Mouse (Mus musculus) adrenal gland, adult (tissue): Measurements from ENCODE around the gene Urad.

Experiments used
- DNase-seq, 2 experiments: peaks; one replicate each; pipeline ENCODE4 v3.0.0; 2022 to 2023; ENCODE audit warnings: low spot score in 1 of 2; ENCODE audit not compliant: inconsistent age in 2 of 2

The Urad gene

DNA sequence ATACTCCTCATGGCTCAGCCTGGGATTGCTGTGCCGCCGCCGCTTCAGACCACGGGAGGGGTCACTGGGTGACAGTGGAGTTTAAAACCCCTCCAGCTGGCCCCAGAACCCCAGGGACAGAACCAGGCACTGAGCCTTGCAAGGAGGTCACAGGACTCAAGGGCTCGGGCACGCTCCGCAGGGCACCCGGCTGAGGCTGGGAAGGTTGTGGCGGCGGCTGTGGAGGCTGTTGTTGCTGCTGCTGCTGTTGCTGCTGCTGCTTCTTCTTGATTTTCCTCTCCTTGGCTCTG is 20.5 kb downstream of the Urad start:
- no peak for DNase-seq

DNA sequence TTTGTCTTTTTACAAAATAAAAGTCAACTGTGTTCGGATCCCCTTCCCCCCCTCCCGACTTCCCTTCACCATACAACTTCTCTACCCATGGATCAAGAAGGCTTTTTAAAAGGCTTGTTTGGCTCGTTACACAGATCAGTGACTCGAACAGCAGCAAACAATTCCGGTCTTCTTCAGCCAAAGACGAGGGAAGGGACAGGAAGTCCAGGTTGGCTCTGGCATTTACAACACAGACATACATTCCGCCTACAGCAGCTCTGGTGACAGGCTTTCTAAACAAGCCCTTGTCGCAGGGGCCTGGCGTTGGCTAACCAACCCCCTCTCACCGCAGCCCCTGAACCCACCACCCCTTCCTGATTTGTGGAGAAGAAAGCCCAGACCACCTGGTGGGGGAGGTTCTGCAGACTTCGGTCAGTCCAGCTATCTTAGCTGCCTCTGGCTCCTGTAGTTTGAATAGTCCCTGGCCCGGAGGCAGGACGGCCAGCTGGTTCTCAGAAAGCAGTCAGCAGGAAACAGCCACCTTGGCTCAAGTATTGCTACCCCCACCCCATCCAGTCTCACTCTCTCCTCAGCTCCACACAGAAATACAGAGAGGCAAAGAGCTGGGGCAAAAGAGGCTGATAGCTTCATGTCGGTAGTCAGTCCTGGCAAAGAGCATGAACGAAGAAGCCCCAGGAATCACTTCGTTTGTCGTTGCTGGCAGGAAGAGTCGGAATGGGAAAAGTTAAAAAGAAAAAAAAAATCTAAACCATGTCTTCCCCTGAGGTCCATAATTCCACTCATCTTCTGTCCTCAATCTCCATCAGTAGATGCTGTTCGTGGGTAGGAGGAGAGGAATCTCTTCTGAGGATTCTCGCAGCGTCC is 21.1 kb downstream of the Urad start:
- no peak for DNase-seq

DNA sequence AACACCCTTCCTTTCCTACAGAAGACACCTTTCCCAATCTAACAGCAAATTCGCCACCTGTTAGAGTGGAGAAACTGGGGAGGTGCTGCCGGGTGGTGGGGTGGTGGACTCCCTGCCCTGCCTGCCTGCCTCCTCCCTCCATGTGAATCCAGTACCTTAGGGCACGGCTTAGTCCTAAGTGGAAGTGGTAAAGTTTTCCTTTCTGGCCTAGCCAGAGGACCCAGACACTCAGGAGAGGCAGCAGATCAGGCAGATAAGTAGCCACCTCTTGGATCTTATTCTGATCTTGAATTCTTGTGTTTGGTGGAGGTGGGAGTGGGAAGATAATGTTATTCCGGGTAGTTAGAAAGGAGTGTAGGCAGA is 22.3 kb downstream of the Urad start:
- no peak for DNase-seq

DNA sequence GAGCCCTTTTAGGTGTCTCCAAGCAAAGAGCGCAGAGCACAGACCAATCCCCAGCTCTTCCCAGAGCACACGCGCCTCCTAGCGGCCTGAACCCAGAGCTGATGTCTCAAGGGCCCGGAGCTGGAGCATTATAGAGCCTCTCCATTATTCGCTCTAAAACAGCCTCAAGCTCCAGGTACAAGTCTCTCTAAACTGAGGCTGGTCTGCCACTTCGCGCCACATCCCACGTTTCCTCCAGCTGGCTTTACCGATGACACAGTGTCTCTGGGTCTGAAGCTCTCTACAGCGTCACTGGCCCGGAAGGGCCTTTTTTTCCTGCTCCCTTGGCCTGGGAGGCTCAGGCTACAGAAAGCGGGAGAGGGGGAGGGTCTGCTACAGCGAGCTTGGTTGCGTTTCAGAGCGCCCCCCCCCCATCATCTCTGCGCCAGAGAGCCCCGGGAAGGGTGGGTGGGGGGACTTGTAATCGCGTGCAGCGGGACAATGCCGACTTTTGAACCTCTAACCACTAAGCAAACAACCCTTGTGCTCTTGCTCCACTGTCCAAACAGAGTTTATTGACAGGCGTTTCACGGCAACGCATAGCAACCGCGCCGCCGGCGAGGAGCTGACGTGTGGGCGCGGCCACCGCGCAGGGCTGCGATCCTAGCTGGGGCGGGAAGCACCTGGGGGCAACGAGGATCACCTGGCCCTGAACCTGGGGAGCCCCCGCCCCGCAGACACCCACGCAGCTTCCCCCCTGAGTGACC is 22.8 kb downstream of the Urad start:
- DNase-seq = peak; percentile 17 to 71

DNA sequence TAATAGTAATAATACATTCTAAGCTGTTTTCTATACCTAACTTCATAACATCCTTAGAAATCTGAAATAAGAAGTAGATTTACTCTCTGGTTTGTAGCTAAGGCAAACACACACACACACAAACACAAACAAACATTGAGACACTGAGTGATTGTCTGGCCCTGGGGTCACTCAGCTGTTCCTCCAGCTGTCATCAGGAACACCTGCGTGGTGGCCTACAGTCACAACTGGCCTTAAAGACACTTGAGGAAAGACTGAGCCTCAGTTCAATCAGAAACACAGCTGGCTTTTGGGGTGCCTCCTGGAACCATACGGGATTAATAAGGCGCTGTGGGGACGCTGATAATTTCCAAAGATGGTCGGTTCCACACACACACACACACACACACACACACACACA is 25.0 kb downstream of the Urad start:
- DNase-seq = no peak

DNA sequence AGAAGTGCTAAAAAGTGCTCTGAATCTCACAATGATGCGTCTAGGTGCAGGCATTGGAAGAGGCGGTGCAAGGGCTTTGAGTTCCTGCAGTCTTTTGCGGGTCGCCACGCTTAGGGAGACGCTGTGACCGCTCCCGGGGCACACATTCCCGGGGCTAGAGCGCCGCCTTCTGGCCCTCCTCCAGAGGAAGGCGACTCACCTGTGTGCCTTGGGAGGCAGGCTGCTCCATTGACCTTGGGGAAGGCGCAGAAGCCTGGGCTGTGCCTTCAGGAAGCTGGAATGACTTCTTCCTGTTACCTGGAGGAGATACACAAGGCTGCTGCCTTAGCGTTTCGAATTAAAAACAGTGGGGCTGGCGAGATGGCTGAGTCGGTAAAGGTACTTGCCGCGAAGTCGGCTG is 28.1 kb downstream of the Urad start:
- DNase-seq = no peak

DNA sequence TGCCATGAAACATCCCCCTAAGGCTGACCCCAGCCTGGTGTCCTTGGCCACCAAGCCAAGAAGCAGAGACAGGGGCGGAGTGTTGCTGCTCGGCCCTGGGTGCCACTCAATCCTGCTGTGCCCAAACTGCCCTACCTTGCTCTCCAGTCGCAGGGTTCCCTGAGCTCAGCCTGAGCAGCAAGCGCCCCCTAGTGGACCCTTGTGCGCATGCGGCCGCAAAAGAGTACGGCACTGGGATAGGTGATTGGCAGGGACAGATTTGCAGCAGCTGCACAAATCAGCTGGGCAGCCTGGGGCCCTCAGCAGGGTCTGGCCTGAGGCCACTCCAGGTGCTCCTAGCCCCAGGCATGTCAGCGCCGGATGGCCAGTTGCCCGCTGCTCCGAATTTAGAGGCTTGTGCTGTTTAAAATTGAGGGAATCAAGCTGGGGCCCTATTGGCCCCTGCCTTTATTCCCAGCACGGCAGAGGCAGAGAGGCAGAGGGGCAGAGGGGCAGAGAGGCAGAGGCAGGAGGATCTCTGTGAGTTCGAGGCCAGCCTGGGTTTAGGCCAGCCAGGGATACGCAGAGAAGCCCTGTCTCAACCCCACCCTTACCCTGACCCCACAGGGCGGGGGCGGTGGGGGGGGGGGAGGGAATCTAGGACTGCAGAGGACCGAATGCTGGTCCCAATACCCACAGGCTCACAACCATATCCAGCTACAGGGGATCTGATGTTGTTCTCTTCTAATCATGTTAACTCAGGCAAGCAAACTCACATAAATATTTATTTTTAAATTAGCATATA is 28.9 kb downstream of the Urad start:
- peak; percentile 47 to 84 for DNase-seq

DNA sequence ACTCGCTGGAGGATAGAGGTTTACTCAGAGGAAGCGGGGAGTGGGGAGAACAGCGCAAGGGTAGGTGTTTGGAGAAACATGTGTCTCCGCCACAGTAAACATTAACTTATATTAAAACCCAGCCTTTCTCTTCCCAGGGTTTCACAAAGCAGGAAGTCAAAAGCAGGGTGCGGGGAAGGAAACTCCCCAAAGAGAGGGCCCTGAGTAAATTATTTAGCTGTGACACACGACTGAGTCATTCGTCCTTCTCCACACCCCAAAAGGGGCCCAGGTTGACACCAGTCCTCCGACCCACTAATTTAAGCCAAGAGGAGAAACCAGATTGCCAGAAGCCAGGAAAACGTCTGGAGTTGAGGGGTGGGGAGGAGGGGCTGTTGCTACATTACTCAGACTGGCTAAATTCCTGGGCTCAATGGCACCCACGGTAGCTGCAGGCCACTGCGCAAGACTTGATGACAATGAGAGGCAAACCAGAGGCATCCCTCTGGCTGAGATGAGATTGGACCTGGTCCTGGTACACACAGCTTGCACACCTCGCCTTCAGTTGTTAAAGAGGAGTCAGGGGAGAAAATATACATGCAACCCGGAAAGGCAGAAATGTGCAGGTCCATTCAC is 29.6 kb downstream of the Urad start:
- no peak for DNase-seq

DNA sequence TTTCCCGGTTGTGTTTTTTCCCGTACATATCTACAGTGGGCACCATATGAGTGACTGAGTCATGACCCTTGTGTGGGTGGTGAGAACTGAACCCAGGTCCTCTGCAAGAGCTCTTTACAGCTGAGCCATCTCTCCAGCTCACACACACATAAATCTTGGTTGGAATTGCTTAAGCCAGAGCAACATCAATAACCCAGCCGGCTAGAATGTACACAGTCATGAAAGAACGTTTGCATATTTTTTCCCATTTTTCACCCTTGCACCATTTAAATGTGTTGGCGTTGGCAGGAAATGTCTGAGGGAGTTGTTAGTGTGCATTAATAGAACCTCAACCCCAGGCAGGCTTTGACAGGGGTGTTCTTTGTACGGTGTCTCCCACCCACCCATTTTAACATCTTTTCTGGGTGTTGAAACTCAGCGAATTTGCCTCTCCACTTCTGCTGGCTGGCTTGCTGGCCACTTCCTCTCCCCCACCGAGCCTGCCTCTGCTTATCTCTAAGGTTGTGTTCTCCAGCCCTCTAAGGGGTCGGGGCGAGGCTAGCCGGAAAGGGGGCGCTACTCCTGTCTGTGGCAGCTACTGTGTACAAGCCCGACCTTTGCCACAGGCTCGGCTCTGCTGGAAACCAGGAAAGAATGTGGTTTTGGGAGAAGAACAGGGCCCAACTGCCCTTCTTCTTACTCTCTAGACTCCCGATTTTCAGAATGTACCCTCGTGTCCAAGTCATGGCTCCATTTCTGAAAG is 30.3 kb downstream of the Urad start:
- DNase-seq = no peak

DNA sequence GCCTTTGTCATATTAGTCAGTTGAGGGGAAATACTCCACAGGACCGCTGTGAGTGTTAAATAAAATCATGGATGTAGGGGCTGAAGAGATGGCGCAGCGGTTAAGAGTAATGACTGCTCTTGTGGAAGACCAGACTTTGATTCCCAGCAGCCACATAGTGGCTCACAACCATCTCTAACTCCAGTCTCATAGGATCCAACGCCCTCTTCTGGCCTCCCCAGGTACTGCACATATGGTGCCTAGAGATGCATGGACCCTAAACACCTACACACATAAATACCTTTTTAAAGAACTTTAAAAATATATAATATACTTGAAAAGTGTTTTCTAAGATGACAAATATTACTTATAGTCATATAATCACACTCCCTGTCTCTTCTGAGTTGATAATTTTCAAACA is 37.9 kb downstream of the Urad start:
- no peak for DNase-seq

DNA sequence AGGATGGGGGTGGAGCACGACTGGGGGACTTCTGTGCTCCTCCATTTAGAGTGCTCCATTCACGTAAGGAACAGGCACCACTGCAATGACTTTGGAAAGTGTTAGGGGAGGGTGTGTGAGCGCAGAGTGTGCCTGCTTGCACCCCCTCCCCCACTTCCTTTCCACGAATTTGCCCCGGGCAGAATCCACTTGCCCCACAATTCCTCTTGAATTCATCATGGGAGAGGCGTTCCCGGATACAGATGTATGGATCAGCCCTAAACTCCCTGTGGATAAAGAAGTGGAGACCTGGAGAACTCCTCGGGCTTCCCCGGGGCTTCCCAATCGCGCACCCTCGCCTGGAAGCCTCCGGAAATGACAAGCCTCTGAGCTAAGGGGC is 44.7 kb downstream of the Urad start:
- no peak for DNase-seq

DNA sequence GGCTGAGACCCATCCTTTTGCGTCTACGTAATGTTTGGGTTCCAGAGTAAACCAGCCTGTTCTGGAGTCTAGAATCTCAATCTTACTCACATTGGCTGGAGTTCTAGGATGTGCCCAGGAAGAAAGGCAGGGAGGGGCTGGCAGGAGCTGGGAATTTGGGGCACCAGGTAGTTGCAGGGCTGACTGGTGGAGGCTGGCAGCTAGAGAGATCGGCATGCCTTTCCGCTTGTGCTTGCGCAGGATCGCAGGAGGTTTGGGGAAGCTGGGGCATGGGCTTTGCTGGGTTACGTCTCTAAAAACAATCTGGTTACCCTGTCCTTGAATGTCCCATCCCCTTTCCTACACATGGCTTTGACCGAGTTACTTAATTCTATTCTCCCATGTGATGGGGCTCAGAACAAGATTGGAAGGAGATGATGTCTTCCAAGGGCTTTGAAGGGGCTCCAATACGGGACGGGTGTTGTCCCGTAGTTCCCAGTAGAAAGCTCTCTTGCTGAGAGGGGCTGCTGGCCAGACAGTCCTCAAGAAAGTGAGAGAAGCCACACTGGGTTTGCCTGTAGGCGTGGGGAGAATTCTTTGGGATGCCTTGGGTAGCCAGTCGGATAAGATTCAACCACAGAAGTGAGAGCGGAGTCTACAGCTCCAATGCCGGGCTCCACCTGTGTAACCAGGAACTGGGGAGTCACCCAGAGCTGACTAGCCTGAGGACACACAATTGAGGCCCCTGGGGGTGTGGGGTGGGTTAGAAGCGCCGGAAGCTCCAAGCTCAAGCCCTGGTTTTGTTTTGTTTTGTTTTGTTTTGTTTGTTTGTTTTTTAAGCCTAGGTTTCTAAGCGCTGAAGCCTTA is 45.3 kb downstream of the Urad start:
- DNase-seq = no peak

DNA sequence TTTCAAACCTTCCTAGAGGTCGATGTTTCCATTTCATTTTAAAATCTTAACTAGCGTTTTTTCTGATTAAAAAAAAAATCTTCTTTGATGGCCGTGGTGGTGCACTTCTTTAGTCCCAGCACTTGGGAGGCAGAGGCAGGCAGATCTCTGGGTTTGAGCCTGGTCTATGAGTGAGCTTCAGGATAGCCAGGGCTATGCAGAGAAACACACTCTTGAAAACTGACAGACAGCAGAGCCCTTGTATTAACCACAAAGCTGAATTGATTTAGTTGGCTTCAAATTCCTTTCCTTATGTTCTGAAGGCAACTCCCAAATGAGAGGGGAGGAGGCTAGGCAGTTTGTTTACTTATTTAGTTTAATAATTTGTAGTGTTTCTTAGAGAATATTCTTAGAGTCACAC is 46.5 kb downstream of the Urad start:
- DNase-seq = no peak

DNA sequence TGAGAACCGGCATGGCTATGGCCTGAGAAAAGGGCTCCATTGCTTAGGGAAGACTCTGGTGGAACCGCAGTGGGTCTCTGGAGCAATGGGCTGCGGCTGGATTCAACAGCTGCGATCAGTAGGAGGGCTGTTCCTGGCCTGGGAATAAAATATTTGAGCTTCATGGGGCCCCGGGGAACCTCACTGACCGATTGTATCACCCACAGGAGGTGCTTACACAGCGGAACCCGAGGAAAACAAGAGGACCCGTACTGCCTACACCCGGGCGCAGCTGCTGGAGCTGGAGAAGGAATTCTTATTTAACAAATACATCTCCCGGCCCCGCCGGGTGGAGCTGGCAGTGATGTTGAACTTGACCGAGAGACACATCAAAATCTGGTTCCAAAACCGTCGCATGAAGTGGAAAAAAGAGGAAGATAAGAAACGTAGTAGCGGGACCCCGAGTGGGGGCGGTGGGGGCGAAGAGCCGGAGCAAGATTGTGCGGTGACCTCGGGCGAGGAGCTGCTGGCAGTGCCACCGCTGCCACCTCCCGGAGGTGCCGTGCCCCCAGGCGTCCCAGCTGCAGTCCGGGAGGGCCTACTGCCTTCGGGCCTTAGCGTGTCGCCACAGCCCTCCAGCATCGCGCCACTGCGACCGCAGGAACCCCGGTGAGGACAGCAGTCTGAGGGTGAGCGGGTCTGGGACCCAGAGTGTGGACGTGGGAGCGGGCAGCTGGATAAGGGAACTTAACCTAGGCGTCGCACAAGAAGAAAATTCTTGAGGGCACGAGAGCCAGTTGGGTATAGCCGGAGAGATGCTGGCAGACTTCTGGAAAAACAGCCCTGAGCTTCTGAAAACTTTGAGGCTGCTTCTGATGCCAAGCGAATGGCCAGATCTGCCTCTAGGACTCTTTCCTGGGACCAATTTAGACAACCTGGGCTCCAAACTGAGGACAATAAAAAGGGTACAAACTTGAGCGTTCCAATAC is 47.8 kb downstream of the Urad start:
- no peak for DNase-seq

DNA sequence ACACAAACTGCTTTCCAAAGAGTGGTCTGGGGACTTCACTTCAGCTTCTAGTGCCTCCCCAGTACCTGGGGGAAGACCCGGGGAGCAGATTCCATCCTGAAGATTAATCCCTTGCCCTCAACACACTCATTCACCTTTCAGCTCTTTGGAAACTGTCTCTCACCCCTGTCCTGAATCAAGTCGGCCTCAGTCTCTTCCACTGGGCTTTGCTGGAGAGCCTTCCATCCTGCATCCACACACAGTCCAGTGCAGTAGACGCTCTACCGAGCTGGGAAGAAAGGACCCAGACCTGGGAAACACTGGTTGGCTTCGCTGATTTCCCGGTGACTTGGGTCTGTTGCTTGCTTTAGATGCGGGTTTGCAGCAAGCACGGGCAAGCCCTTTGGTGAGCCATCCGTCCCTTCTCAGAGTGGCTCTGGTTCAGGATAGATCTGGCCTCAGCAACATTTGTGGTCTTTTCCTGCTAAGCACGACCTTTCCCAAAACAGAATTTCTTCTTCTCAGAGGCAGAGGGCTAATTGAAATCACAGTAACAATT is 49.4 kb downstream of the Urad start:
- no peak for DNase-seq

DNA sequence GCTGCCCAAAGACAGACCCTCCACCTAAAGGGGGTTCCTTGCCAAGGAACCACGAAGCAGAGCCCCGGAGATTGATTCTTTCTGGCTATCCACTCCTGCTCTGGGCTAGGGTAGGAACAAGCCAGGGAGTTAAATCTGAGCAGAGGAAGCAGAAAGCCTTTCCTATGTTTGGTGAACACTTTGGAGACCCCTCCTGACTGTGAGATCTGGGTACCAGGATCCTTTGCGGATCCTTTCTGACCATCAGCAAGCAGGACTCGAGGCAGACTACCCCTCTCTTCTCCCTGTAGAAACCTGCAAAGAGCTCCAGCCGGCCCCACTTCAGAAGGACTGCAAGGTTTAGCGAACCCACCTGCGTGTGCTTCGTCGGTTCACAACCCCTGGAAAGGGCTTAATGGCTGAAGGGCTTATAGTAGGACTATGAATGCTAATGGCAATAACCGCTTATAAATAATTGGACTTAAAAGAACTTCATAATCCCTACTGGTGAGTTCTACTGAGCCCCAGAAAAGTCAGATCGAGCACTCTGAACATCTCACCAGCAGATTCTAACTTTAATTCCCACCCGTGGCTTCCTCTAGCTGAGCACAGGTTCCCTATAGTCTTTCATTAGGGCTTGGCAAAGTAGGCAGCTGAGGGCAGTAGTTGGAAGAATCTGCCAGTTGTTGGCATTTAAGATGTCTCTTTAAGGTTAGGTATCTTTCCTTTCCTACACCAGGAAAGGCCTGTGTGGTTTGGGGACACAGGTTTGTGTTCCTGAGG is 50.0 kb downstream of the Urad start:
- DNase-seq = no peak

DNA sequence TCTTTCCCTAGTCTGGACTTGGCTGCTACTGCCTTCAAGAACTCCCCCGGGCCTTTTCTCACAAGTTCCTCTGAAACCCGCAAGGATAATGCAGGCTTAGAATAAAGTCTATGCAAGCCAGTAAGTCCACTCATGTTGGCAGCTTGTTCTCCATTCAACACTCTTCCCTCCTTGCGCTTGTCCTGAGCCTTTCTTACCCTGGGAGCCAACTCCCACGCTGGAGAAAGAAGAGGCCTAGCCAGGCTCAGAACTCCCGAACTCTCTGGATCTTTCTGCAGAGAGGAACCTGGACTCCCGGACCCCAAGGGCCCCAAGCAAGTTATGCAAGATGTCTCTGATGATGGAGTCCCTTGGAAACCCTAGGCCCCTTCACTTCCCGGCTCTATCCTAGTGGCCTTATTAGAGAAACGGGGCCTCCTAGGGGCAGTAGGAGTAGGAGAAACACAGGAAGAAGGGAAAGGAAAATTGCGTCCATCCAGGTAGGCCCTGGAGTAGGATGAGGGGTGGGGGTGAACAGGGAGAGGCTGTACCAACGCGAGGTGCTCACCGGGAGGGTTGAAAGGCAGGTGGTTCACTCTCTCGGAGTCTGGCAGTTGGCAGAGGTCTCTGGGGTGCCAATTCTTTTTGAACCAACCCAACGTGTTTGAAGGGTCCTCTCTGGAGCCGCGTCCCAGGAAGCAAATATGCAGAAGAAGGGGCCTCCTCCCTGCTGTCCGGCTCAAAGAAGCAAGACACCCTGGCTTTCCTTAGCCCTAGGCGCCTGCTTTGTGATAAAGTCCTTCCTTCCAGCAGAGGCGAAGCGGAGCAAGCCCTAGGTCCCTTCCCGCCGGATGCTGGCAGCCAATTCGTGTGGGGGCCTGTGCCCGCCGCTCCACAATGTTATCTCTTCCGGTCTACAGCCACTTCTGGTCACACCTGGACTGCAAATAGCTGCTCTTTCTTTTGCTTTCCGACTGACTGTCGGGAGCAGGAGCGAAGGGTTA is 51.3 kb downstream of the Urad start:
- no peak for DNase-seq
